Mouse (Mus musculus): Measurements from ENCODE around the gene Tapt1. TPM values are rescaled to one million over a fixed set of nuclear protein-coding genes. Genes with fewer than 3 reads are reported as not detected.

The Tapt1 gene
- total and polyA plus RNA-seq, 2 experiments: 34.8 to 68.6 TPM

DNA sequence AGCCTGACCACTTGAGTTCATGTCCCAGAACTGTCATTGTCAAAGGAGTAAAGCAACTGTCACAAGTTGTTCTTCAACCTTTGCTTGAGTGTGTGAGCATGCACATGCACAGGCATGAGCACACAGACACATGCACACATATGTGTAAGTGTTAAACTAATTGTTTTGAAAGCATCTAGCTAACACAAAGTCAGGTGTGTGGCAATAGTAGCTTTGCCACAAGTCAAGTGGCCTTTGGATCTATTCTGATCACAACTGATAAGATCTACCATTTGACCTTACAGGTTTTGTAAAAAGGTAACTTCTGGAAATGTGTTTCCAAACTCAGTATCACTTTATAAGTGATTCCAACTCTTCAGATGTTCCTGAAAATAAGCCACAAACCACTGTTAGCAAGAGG, 39.1 kb downstream of the Tapt1 start:
- TF ChIP-seq POLR2A (IDR thresholded peaks at IDR 0.05; ENCODE audit: extremely low read depth, insufficient read depth, low read length): no peak
- no peak for TF ChIP-seq CTCF (IDR thresholded peaks at IDR 0.05; ENCODE audit: low read depth, low read length)
- no peaks in the 10 kb centered on the region for H3K4me1 ChIP-seq (ENCODE audit: control insufficient read depth, insufficient read depth, low read length)
- no peak overlapping the region for H3K9ac ChIP-seq (ENCODE audit: low read depth, low read length)
- H3K36me3 ChIP-seq (ENCODE audit: control insufficient read depth, insufficient read depth, low read length): peaks cover 68% of the 10 kb centered on the region
- no peaks in the 10 kb centered on the region for H3K27me3 ChIP-seq (ENCODE audit: control insufficient read depth, insufficient read depth, low read length)
- H3K79me2 ChIP-seq (ENCODE audit: control insufficient read depth, insufficient read depth, low read length): no peaks in the 10 kb centered on the region
- H3K4me3 ChIP-seq (ENCODE audit: insufficient read depth, low read depth, low read length): no peak overlapping the region
- peak; percentile 70 for DNase-seq (ENCODE audit: extremely low read depth, low read depth, low spot score)
- no peak overlapping the region for H3K27ac ChIP-seq (replicated peaks; ENCODE audit: insufficient read depth, low read depth, low read length)

DNA sequence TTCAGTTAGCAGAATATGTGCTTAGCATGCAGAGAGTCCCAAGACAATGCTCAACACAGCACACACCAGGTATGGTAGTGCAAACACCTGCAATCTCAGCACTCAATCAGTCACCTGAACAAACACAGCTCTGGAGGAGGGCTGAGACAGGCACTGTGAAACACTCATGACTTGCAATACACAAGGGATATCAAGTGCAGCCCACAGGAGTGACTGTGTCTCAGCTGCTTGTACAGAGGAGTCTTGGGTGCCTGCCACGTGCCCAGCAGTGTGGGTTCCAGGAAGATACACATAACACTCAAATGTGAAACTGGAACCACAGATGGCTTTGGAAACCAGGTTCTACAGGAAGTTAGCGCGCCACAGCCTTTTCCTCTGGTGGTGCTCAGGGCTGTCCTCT, 44.8 kb downstream of the Tapt1 start:
- no peak for TF ChIP-seq POLR2A (IDR thresholded peaks at IDR 0.05; ENCODE audit: extremely low read depth, insufficient read depth, low read length)
- TF ChIP-seq CTCF (IDR thresholded peaks at IDR 0.05; ENCODE audit: low read depth, low read length): no peak
- no peak overlapping the region for H3K9ac ChIP-seq (ENCODE audit: low read depth, low read length)
- DNase-seq (ENCODE audit: extremely low read depth, low read depth, low spot score): no peak
- no peak overlapping the region for H3K4me3 ChIP-seq (ENCODE audit: insufficient read depth, low read depth, low read length)
- H3K27ac ChIP-seq (replicated peaks; ENCODE audit: insufficient read depth, low read depth, low read length): no peak overlapping the region
- H3K27me3 ChIP-seq (ENCODE audit: control insufficient read depth, insufficient read depth, low read length): no peaks in the 10 kb centered on the region
- peaks cover 69% of the 10 kb centered on the region for H3K36me3 ChIP-seq (ENCODE audit: control insufficient read depth, insufficient read depth, low read length)
- no peaks in the 10 kb centered on the region for H3K4me1 ChIP-seq (ENCODE audit: control insufficient read depth, insufficient read depth, low read length)
- 77% methylated on average over 3 of the region's 3 CpGs for WGBS
- H3K79me2 ChIP-seq (ENCODE audit: control insufficient read depth, insufficient read depth, low read length): no peaks in the 10 kb centered on the region

- TF ChIP-seq CTCF (IDR thresholded peaks at IDR 0.05; ENCODE audit: low read depth, low read length) (no peak), POLR2A (IDR thresholded peaks at IDR 0.05; ENCODE audit: extremely low read depth, insufficient read depth, low read length) (no peak)
- H3K27ac ChIP-seq (replicated peaks; ENCODE audit: insufficient read depth, low read depth, low read length): no peak overlapping the region
- H3K36me3 ChIP-seq (ENCODE audit: control insufficient read depth, insufficient read depth, low read length): peaks cover 71% of the 10 kb centered on the region
- no peak overlapping the region for H3K4me3 ChIP-seq (ENCODE audit: insufficient read depth, low read depth, low read length)
- H3K9ac ChIP-seq (ENCODE audit: low read depth, low read length): no peak overlapping the region
- no peaks in the 10 kb centered on the region for H3K27me3 ChIP-seq (ENCODE audit: control insufficient read depth, insufficient read depth, low read length)
- no peaks in the 10 kb centered on the region for H3K79me2 ChIP-seq (ENCODE audit: control insufficient read depth, insufficient read depth, low read length)
- WGBS: 95% methylated on average over 3 of the region's 3 CpGs
- no peaks in the 10 kb centered on the region for H3K4me1 ChIP-seq (ENCODE audit: control insufficient read depth, insufficient read depth, low read length)
- DNase-seq (ENCODE audit: extremely low read depth, low read depth, low spot score): no peak
Observed at GRCm38 (mm10) chr5:44180450-44180849, 46.0 kb downstream of the Tapt1 start.

DNA sequence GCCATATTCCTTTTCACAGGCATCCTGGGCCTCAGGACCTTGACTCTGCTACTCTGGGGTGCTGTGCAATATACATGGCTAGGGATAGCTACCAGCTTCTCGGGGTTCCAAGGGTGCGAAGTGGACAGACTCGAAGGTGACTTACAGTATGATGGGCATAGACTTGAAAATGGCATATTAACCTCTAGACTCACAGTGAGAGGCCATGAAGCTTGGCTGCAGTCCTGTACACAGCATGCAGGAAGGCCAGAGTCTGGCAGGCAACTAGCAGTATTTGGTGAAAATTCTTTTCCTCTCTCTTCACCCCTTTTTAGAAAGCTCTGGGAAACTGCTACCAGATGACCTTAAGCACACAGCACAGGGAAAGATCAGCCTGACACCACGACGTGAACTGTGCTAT, 52.4 kb downstream of the Tapt1 start:
- TF ChIP-seq CTCF (IDR thresholded peaks at IDR 0.05; ENCODE audit: low read depth, low read length) (no peak), POLR2A (IDR thresholded peaks at IDR 0.05; ENCODE audit: extremely low read depth, insufficient read depth, low read length) (no peak)
- Histone ChIP-seq H3K4me3 (ENCODE audit: insufficient read depth, low read depth, low read length) (no peak overlapping the region), H3K27me3 (ENCODE audit: control insufficient read depth, insufficient read depth, low read length) (no peaks in the 10 kb centered on the region), H3K36me3 (ENCODE audit: control insufficient read depth, insufficient read depth, low read length) (peaks cover 43% of the 10 kb centered on the region), H3K27ac (replicated peaks; ENCODE audit: insufficient read depth, low read depth, low read length) (no peak overlapping the region), H3K9ac (ENCODE audit: low read depth, low read length) (no peak overlapping the region), H3K79me2 (ENCODE audit: control insufficient read depth, insufficient read depth, low read length) (no peaks in the 10 kb centered on the region), H3K4me1 (ENCODE audit: control insufficient read depth, insufficient read depth, low read length) (no peaks in the 10 kb centered on the region)
- 70% methylated on average over 5 of the region's 5 CpGs for WGBS
- DNase-seq (ENCODE audit: extremely low read depth, low read depth, low spot score): no peak

DNA sequence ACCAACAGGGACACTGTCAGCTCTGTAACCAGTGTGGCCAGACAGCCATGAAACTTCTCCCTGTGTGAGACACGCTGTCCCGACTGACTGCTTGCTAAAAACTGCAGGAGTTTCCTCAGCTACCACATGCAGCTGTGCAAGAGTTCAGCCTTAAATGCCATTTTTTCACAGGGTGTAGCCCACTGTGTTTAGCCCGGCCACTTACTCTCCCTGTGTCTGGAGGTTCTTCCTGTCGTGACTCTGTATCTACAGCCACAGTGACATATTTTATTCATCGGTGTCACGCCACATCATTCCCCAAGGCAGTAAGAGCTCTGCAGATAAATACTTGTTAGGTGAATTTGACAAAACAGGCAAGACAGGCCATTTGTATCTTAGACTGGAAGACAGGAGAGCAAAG, 59.6 kb downstream of the Tapt1 start:
- WGBS: 91% methylated on average over 6 of the region's 6 CpGs

DNA sequence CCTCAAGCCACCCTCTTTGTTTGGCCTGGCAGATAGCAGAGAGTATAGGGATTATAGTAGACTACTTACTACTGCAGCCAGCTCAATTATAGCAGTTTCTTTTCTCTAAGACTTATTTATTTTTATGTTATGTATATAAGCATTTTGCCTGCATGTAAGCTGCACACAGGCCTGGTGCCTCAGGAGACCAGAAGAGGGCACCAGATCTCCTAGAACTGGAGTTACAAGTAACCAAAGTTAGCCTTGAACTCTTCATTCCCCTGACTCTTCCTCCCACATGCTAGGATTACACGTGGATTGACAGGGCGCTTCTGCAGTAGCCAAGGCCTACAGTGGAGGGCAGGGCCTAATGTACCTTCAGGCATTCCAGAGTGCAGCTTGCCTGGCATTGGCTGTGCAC, 60.6 kb downstream of the Tapt1 start:
- H3K27me3 ChIP-seq (ENCODE audit: control insufficient read depth, insufficient read depth, low read length): no peaks in the 10 kb centered on the region
- WGBS: 13% methylated on average over 2 of the region's 2 CpGs
- no peak overlapping the region for H3K9ac ChIP-seq (ENCODE audit: low read depth, low read length)
- no peak for TF ChIP-seq POLR2A (IDR thresholded peaks at IDR 0.05; ENCODE audit: extremely low read depth, insufficient read depth, low read length)
- peak; percentile 50; the same call in 1 of the 2 replicates for TF ChIP-seq CTCF (IDR thresholded peaks at IDR 0.05; ENCODE audit: low read depth, low read length)
- H3K36me3 ChIP-seq (ENCODE audit: control insufficient read depth, insufficient read depth, low read length): no peaks in the 10 kb centered on the region
- peak; percentile 79 for DNase-seq (ENCODE audit: extremely low read depth, low read depth, low spot score)
- H3K4me1 ChIP-seq (ENCODE audit: control insufficient read depth, insufficient read depth, low read length): no peaks in the 10 kb centered on the region
- H3K79me2 ChIP-seq (ENCODE audit: control insufficient read depth, insufficient read depth, low read length): no peaks in the 10 kb centered on the region
- H3K27ac ChIP-seq (replicated peaks; ENCODE audit: insufficient read depth, low read depth, low read length): no peak overlapping the region
- H3K4me3 ChIP-seq (ENCODE audit: insufficient read depth, low read depth, low read length): no peak overlapping the region

More for the DNA sequence above, 59.6 kb downstream of the Tapt1 start:
- Histone ChIP-seq H3K4me1 (ENCODE audit: control insufficient read depth, insufficient read depth, low read length) (no peaks in the 10 kb centered on the region), H3K79me2 (ENCODE audit: control insufficient read depth, insufficient read depth, low read length) (no peaks in the 10 kb centered on the region), H3K4me3 (ENCODE audit: insufficient read depth, low read depth, low read length) (no peak overlapping the region), H3K27me3 (ENCODE audit: control insufficient read depth, insufficient read depth, low read length) (no peaks in the 10 kb centered on the region), H3K27ac (replicated peaks; ENCODE audit: insufficient read depth, low read depth, low read length) (no peak overlapping the region), H3K36me3 (ENCODE audit: control insufficient read depth, insufficient read depth, low read length) (no peaks in the 10 kb centered on the region), H3K9ac (ENCODE audit: low read depth, low read length) (no peak overlapping the region)
- DNase-seq (ENCODE audit: extremely low read depth, low read depth, low spot score): no peak
- TF ChIP-seq CTCF (IDR thresholded peaks at IDR 0.05; ENCODE audit: low read depth, low read length): no peak
- TF ChIP-seq POLR2A (IDR thresholded peaks at IDR 0.05; ENCODE audit: extremely low read depth, insufficient read depth, low read length): no peak
